Mouse (Mus musculus) cortical plate, adult 2 months (tissue): ENCODE results near the gene Slc7a11. TPM values are rescaled to one million over a fixed set of nuclear protein-coding genes. Genes with fewer than 3 reads are reported as not detected.

Experiments used
- H3K27ac ChIP-seq: fragments of 200-500 bp; 2 replicates; pipeline ENCODE4 v1.5.1; 2012; ENCODE audit warnings: low read length, control low read depth, inconsistent platforms; ENCODE audit not compliant: insufficient read depth
- H3K4me1 ChIP-seq: fragments of 200-500 bp; 2 replicates; pipeline ENCODE4 v1.6.1; 2011; ENCODE audit warnings: low read length; ENCODE audit not compliant: control insufficient read depth, insufficient read depth
- H3K4me3 ChIP-seq: fragments of 200-500 bp; 2 replicates; pipeline ENCODE4 v1.5.1; 2011; ENCODE audit warnings: mild to moderate bottlenecking, low read length, control low read depth; ENCODE audit not compliant: insufficient read depth
- CTCF ChIP-seq: fragments of 200-500 bp; IDR thresholded peaks from 2 replicates; pipeline ENCODE4 v1.5.1; 2011; ENCODE audit warnings: mild to moderate bottlenecking, control low read depth, low read length; ENCODE audit not compliant: insufficient read depth; ENCODE audit errors: extremely low read depth
- POLR2A ChIP-seq: fragments of 200-500 bp; IDR thresholded peaks from 2 replicates; pipeline ENCODE4 v1.6.1; 2011; ENCODE audit warnings: mild to moderate bottlenecking, low read length, control low read depth; ENCODE audit not compliant: insufficient read depth; ENCODE audit errors: extremely low read depth
- polyA plus RNA-seq: library from polyadenylated mRNA; depleted of rRNA; stranded (reverse); fragments of >200 nt; gene quantifications from 2 replicates; pipeline ENCODE4 v1.2.3, GENCODE M21; 2012

Slc7a11 gene
- polyA plus RNA-seq, 1 experiment, result 18.1 TPM

DNA sequence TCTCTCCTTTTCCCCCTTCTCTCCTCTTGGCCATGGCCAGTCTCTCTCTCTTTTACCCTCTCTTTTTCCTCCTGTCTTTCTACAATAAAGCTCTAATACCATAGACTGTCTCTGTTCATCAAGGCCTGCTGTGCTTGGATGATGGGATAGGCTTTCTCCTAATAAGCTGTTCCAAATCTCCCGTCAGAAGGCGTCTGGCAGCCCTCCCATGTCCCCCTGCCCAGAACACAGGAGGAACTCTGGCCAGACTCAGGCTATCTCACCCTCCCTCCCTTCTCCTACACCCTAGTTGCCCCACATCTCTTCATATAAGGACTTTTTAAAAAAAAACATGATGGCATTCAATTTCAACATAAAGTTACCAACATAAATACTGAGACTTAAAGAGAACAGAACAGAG is 456.2 kb downstream of the Slc7a11 start:
- Histone ChIP-seq H3K4me1 (no peaks in the 10 kb centered on the region), H3K4me3 (no peak overlapping the region), H3K27ac (no peak overlapping the region)
- no peak for TF ChIP-seq POLR2A
- no peak for TF ChIP-seq CTCF

DNA sequence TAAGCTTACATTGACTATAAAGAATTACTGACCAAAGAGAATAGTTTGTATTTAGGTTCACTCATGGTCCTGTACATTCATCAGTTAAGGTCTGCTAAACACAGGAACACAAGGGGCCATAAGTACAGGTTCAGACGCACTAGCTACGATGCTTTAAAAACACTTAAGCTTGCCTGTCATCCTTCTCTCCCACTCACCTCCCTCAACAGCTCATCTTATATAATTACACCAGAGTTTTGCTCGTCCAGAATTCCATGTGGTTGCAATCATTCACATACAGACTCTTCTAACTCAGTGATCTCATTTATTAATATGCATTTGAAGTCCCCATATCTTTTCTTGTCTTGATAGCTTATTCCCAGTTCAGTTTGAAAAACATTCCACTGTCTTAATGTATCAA is 458.6 kb downstream of the Slc7a11 start:
- H3K4me3 ChIP-seq, result no peak overlapping the region

DNA sequence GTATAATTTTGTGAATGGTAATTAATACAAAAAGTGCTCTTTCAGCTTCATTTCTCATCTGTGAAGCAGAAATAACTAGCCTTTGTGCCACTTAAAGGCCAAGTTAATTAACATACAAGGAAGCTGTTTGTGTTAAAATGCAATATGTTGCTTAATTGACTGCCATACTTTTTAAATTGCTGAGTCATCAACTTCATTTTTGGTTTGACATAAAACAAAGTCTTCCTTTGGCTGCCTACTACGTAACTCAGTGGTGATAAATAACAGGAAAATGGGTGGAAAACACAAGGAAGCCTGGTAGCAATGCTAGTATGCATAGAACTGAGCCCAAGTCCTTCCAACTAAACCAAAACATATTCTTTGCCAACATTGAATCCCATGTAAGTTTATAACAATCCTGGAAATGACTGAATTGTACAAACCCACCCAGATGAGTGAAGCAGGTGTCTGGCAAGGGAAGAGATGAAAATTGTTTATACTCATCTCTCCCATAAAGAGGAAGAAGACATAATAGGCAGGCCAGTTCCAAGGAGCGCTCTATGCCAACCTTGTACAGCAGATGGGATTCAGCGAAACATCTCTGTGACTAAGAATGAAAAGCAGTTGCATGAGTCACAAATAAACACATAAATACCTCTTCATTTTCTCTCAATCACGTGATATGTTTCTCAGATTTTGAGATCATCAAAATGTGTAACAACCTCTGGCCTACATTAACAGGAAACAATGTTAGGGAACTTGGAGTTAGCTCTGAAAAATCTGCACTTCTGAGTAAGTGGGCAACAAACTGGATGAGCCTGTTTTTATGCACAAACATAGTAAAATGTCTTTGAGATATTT is 459.8 kb downstream of the Slc7a11 start:
- no peak for TF ChIP-seq POLR2A
- no peak for TF ChIP-seq CTCF
- Histone ChIP-seq H3K4me3 (no peak overlapping the region), H3K4me1 (no peaks in the 10 kb centered on the region), H3K27ac (no peak overlapping the region)

More for the DNA sequence above, 458.6 kb downstream of the Slc7a11 start:
- no peak for TF ChIP-seq POLR2A
- no peak for TF ChIP-seq CTCF
- H3K4me1 ChIP-seq, result no peaks in the 10 kb centered on the region
- no peak overlapping the region for H3K27ac ChIP-seq

DNA sequence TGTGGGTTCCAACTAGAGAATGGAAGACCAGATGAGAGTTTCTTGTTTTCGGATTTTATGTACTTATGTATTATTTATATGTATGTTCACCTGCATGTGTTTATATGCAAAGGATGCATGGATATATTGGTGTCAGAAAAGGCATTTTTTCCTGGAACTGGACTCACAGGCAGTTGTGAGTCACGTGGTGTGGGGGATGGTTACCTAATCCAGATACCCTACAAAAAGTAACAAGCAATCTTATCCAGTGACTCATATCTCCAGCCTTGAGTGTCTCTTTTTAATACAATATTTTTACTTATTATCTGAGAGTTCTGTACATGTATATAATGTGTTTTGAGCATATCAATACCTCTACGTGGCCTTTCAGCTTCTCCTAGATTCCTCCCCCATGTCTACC is 469.4 kb downstream of the Slc7a11 start:
- H3K27ac ChIP-seq, result no peak overlapping the region
- H3K4me3 ChIP-seq, result no peak overlapping the region
- H3K4me1 ChIP-seq, result no peaks in the 10 kb centered on the region
- TF ChIP-seq CTCF, result no peak
- TF ChIP-seq POLR2A, result no peak

DNA sequence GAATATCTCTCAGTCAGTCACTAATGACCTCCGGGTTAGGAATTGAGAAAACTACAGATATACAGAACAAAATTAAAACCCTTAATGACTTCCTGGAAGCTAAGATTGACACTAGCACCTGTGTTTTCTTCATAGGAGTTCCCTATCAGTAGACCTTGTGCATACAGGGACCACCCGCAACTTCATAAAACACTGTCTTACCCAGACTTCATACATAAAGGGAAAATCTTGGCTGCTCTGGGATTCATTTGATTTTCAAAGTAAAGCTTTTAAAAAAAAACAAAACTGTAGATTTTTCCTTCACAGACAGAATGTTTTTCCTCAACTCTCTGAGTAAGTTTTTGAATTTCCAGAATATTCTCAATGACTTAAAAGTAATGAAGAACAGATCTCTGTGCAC is 477.8 kb downstream of the Slc7a11 start:
- TF ChIP-seq POLR2A (no peak), CTCF (no peak)
- Histone ChIP-seq H3K27ac (no peak overlapping the region), H3K4me1 (no peaks in the 10 kb centered on the region), H3K4me3 (no peak overlapping the region)

DNA sequence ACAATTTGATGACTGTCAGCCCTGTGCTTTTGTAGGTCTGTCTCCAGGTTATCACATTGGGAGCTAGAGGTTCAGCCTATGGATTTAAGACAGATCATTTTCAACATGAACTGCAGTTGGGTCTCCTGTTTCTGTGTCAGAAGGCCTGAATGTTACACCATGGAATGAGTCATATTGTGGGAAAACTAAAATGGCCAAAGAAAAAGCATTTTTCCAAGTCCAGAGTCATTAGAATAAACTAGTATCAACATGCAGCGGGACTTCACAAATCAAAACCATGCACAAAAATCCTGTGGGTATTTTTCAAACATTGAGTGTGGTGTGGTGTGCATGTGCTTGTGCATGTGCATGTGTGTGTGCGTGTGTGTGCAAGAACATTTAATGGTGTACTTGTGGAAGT is 482.8 kb downstream of the Slc7a11 start:
- TF ChIP-seq CTCF, result no peak
- no peak for TF ChIP-seq POLR2A
- Histone ChIP-seq H3K27ac (no peak overlapping the region), H3K4me1 (no peaks in the 10 kb centered on the region), H3K4me3 (no peak overlapping the region)

DNA sequence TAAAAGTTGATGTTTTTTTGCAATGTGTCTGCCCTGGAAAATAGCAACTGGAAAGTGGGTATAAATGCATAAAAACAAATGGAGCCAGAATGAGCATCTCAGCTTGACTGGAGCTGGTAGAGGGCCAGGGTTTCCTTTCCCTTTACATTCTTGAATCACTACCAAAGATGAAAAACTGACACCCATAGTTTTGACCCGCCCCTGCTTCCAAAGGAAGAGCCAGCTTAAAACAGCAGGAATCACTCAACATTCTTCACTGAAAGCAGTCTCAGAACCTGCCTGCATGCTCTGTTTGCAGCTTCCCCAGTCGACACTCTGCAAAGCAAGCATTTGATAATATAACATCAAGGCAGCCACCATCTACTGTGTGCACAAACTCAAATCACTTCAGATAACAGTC is 496.6 kb downstream of the Slc7a11 start:
- Histone ChIP-seq H3K4me3 (no peak overlapping the region), H3K27ac (no peak overlapping the region), H3K4me1 (no peaks in the 10 kb centered on the region)
- TF ChIP-seq POLR2A (no peak), CTCF (no peak)

DNA sequence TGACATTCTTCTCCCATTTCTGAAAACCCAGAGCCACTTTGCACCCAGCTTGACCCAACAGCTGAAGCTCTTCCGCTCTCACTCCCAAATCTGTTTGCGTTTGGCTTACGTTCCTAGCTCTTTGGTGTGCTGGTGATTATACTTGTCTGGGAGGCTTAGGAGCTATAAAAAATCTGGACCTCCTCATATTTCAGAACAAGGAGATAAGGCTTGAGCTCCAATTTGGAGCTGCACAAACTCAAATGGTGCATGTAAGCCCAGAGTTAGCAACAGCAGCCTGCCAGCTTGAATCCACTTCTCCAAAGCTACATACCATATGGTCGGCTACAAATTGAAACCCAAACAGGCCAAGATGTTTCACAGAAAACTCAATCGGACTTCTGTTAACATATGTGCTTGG is 498.6 kb downstream of the Slc7a11 start:
- TF ChIP-seq POLR2A (no peak), CTCF (no peak)
- Histone ChIP-seq H3K27ac (no peak overlapping the region), H3K4me1 (no peaks in the 10 kb centered on the region), H3K4me3 (no peak overlapping the region)

DNA sequence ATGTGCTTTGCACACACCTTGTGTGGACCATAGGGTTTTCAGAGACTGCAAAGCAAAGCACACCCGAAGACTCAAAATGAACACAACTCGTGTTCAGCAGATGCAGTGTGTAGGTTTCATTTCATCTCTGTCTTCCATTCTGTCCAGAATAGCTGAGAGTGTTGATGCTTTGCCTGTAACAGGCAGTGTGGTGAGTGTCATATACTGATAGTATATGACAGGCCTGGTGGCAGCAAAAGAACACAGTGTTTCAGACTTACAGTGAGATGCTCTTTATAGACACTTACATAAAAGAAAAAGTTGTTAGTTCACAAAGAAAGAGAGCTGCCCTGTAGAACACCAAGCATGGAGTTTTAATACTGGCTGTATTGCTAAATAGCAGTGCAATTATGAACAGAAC is 505.8 kb downstream of the Slc7a11 start:
- Histone ChIP-seq H3K27ac (no peak overlapping the region), H3K4me1 (no peaks in the 10 kb centered on the region), H3K4me3 (no peak overlapping the region)
- no peak for TF ChIP-seq POLR2A
- TF ChIP-seq CTCF, result no peak

DNA sequence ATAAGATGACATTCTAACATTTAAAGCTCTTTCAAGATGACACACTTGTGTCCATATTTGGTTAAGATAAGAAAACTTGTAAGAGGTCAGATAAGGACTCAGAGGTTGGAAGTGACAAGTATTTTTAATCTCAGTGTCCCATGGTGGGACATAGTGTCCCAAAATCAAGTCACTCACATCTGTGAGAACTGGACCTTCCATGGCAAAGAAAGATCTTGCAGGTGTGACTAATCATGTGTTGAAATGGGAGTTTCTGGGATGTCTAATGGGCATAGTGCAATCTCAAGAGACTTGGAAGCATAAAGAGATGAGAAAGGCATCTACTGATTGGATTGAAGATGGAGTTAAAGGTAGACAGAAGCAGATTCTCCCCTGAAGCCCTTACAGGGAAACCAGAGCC is 513.9 kb downstream of the Slc7a11 start:
- Histone ChIP-seq H3K4me3 (no peak overlapping the region), H3K4me1 (no peaks in the 10 kb centered on the region), H3K27ac (no peak overlapping the region)
- TF ChIP-seq POLR2A, result no peak
- TF ChIP-seq CTCF, result no peak
